Mouse (Mus musculus) hindbrain, postnatal 0 days (tissue): ENCODE results near the gene Srrm1. TPM values are rescaled to one million over a fixed set of nuclear protein-coding genes. Genes with fewer than 3 reads are reported as not detected.

Experiments used
- ATAC-seq: fragments of 200-750 bp; cut with Nextera tagmentation; 2 replicates; pipeline ENCODE4 v1.8.0; 2017; ENCODE audit warnings: mild to moderate bottlenecking, moderate TSS enrichment, moderate library complexity
- DNase-seq: peaks from one replicate; pipeline ENCODE4 v3.0.0-alpha.2; 2015; ENCODE audit warnings: low spot score
- H3K27ac ChIP-seq: fragments of 300-500 bp; sonication (generic); 2 replicates; pipeline ENCODE4 v1.5.1; 2014; ENCODE audit warnings: mild to moderate bottlenecking
- H3K27me3 ChIP-seq: fragments of 300-500 bp; sonication (generic); 2 replicates; pipeline ENCODE4 v1.6.1; 2014; ENCODE audit warnings: low read length, mixed read lengths; ENCODE audit not compliant: insufficient read depth
- H3K36me3 ChIP-seq: fragments of 300-500 bp; sonication (generic); 2 replicates; pipeline ENCODE4 v1.6.1; 2014; ENCODE audit warnings: low read length, mixed read lengths; ENCODE audit not compliant: insufficient read depth
- H3K4me1 ChIP-seq: fragments of 300-500 bp; sonication (generic); 2 replicates; pipeline ENCODE4 v1.6.1; 2014; ENCODE audit warnings: antibody characterized with exemption, low read length, mixed read lengths; ENCODE audit not compliant: insufficient read depth
- H3K4me2 ChIP-seq: fragments of 300-500 bp; sonication (generic); 2 replicates; pipeline ENCODE4 v1.6.1; 2014; ENCODE audit warnings: low read depth, mild to moderate bottlenecking, low read length, moderate library complexity, mixed read lengths
- H3K4me3 ChIP-seq: fragments of 300-500 bp; sonication (generic); 2 replicates; pipeline ENCODE4 v1.5.1; 2014; ENCODE audit warnings: low read length
- H3K9ac ChIP-seq: fragments of 300-500 bp; sonication (generic); replicated peaks from 2 replicates; pipeline ENCODE4 v1.6.1; 2014; ENCODE audit warnings: mild to moderate bottlenecking, low read length, moderate library complexity, mixed read lengths
- H3K9me3 ChIP-seq: fragments of 300-500 bp; sonication (generic); 2 replicates; pipeline ENCODE4 v1.6.1; 2016; ENCODE audit warnings: low read length, mixed read lengths
- CTCF ChIP-seq: IDR thresholded peaks from 2 replicates; pipeline ENCODE4 v1.5.1; 2016; ENCODE audit warnings: antibody characterized with exemption, control low read depth, low read depth
- WGBS: fragments of 180-500 bp; shearing (Covaris S2); extraction: QIAGEN DNeasy Blood & Tissue Kit; methylation state at CpG from one replicate; pipeline ENCODE4 v1.1.7; 2014; 5-methylcytosine and 5-hydroxymethylcytosine counted together
- polyA plus RNA-seq: library from polyadenylated mRNA; unstranded; fragments of >200 nt; fragmentation: Nextera tagmentation; extraction: Ambion mirVana; gene quantifications from 2 replicates; pipeline ENCODE4 v1.2.1, GENCODE M21; 2015
- total RNA-seq: library from RNA; depleted of rRNA; stranded (reverse); fragments of >200 nt; gene quantifications from 2 replicates; pipeline ENCODE4 v1.2.3, GENCODE M21; 2014

Gene Srrm1
- total and polyA plus RNA-seq, 2 experiments from 2014 or later, result 21.2 to 173 TPM

GRCm38 (mm10) chr4:135375444-135375843, 22.3 kb upstream of the Srrm1 start:
- Histone ChIP-seq H3K4me1 (no peaks in the 10 kb centered on the region), H3K27ac (no peak overlapping the region), H3K36me3 (no peaks in the 10 kb centered on the region), H3K9me3 (no peaks in the 10 kb centered on the region), H3K27me3 (no peaks in the 10 kb centered on the region), H3K4me2 (no peak overlapping the region), H3K4me3 (no peak overlapping the region), H3K9ac (no peak overlapping the region)
- no peak for DNase-seq
- ATAC-seq, result no peak
- 75% methylated on average over 3 of the region's 3 CpGs for WGBS
- TF ChIP-seq CTCF, result peak; percentile 48

- ATAC-seq, result no peak
- Histone ChIP-seq H3K9me3 (no peaks in the 10 kb centered on the region), H3K4me2 (no peak overlapping the region), H3K4me3 (no peak overlapping the region), H3K9ac (no peak overlapping the region), H3K27me3 (no peaks in the 10 kb centered on the region), H3K36me3 (no peaks in the 10 kb centered on the region), H3K4me1 (no peaks in the 10 kb centered on the region), H3K27ac (no peak overlapping the region)
- WGBS, result 82% methylated on average over 5 of the region's 5 CpGs
- peak; percentile 28; the same call in 1 of the 2 replicates for TF ChIP-seq CTCF
- DNase-seq, result no peak
Measured at GRCm38 (mm10) chr4:135373299-135373698, 20.2 kb upstream of the Srrm1 start.

- no peak for ATAC-seq
- Histone ChIP-seq H3K4me1 (no peaks in the 10 kb centered on the region), H3K4me2 (no peak overlapping the region), H3K9ac (no peak overlapping the region), H3K27me3 (no peaks in the 10 kb centered on the region), H3K36me3 (no peaks in the 10 kb centered on the region), H3K9me3 (no peaks in the 10 kb centered on the region), H3K4me3 (no peak overlapping the region), H3K27ac (no peak overlapping the region)
- WGBS, result 64% methylated on average over 11 of the region's 11 CpGs
- DNase-seq, result no peak
- TF ChIP-seq CTCF, result no peak
Measured at GRCm38 (mm10) chr4:135370372-135370771, 17.3 kb upstream of the Srrm1 start.

- Histone ChIP-seq H3K9ac (no peak overlapping the region), H3K4me1 (no peaks in the 10 kb centered on the region), H3K4me3 (no peak overlapping the region), H3K36me3 (no peaks in the 10 kb centered on the region), H3K27ac (no peak overlapping the region), H3K4me2 (no peak overlapping the region), H3K9me3 (no peaks in the 10 kb centered on the region), H3K27me3 (no peaks in the 10 kb centered on the region)
- 25% methylated on average over 6 of the region's 6 CpGs for WGBS
- DNase-seq (no peak), ATAC-seq (peak; percentile 38; the same call in 1 of the 2 replicates)
- TF ChIP-seq CTCF, result no peak
Measured at GRCm38 (mm10) chr4:135362828-135363227, 9.7 kb upstream of the Srrm1 start.

GRCm38 (mm10) chr4:135361722-135362121, 8.6 kb upstream of the Srrm1 start:
- DNase-seq (no peak), ATAC-seq (no peak)
- H3K9ac ChIP-seq, result no peak overlapping the region
- no peak overlapping the region for H3K4me3 ChIP-seq
- H3K9me3 ChIP-seq, result no peaks in the 10 kb centered on the region
- H3K4me1 ChIP-seq, result no peaks in the 10 kb centered on the region
- no peak for TF ChIP-seq CTCF
- no peak overlapping the region for H3K27ac ChIP-seq
- no peaks in the 10 kb centered on the region for H3K27me3 ChIP-seq
- no peak overlapping the region for H3K4me2 ChIP-seq
- 89% methylated on average over 12 of the region's 12 CpGs for WGBS
- H3K36me3 ChIP-seq, result no peaks in the 10 kb centered on the region

GRCm38 (mm10) chr4:135358736-135359135, 5.6 kb upstream of the Srrm1 start:
- no peaks in the 10 kb centered on the region for H3K36me3 ChIP-seq
- 1% methylated on average over 6 of the region's 6 CpGs for WGBS
- TF ChIP-seq CTCF, result peak; percentile 72
- H3K4me3 ChIP-seq, result no peak overlapping the region
- H3K4me1 ChIP-seq, result 0 out of 2 replicates have a peak, but pooled peaks cover 5% of the 10 kb centered on the region
- H3K9me3 ChIP-seq, result no peaks in the 10 kb centered on the region
- ATAC-seq, result no peak
- no peak overlapping the region for H3K9ac ChIP-seq
- H3K27ac ChIP-seq, result no peak overlapping the region
- no peak overlapping the region for H3K4me2 ChIP-seq
- no peaks in the 10 kb centered on the region for H3K27me3 ChIP-seq
- DNase-seq, result peak; percentile 88

GRCm38 (mm10) chr4:135357221-135357920, 4.2 kb upstream of the Srrm1 start:
- Histone ChIP-seq H3K4me1 (0 out of 2 replicates have a peak, but pooled peaks cover 5% of the 10 kb centered on the region), H3K36me3 (no peaks in the 10 kb centered on the region), H3K9ac (no peak overlapping the region), H3K27me3 (no peaks in the 10 kb centered on the region), H3K9me3 (no peaks in the 10 kb centered on the region), H3K4me2 (no peak overlapping the region), H3K4me3 (no peak overlapping the region), H3K27ac (no peak overlapping the region)
- no peak for DNase-seq
- TF ChIP-seq CTCF, result no peak
- 78% methylated on average over 12 of the region's 12 CpGs for WGBS
- no peak for ATAC-seq
